Mouse (Mus musculus) liver, embryonic 14.5 days (tissue): ENCODE results near the gene Ddx31. TPM values are rescaled to one million over a fixed set of nuclear protein-coding genes. Genes with fewer than 3 reads are reported as not detected.

ENCODE experiments used
- ATAC-seq: fragments of 200-750 bp; cut with Nextera tagmentation; 2 replicates; pipeline ENCODE4 v1.8.0; 2017; ENCODE audit warnings: moderate number of reproducible peaks, mild to moderate bottlenecking, moderate library complexity; ENCODE audit not compliant: insufficient read depth
- DNase-seq, 3 experiments: peaks; one replicate each; pipeline ENCODE4 v3.0.0-alpha.2; 2012 to 2013; ENCODE audit warnings: low read depth in 3 of 3, low spot score in 3 of 3
- H3K27ac ChIP-seq: fragments of 300-500 bp; sonication (generic); 2 replicates; pipeline ENCODE4 v1.5.1; 2014; ENCODE audit warnings: moderate library complexity, mild to moderate bottlenecking, control low read depth, inconsistent platforms
- H3K27me3 ChIP-seq: fragments of 300-500 bp; sonication (generic); 2 replicates; pipeline ENCODE4 v1.6.1; 2014; ENCODE audit warnings: mild to moderate bottlenecking, low read length, moderate library complexity; ENCODE audit not compliant: control insufficient read depth, insufficient read depth
- H3K36me3 ChIP-seq: fragments of 300-500 bp; sonication (generic); replicated peaks from 2 replicates; pipeline ENCODE4 v1.6.1; 2014; ENCODE audit warnings: low read depth; ENCODE audit not compliant: control insufficient read depth, insufficient read depth
- H3K4me1 ChIP-seq, 2 experiments: fragments of 200-500 bp in 1 of 2; fragments of 300-500 bp in 1 of 2; sonication (generic) in 1 of 2; replicated peaks; 2 replicates each; pipeline ENCODE4 v1.6.1; 2012 to 2014; ENCODE audit warnings: antibody characterized with exemption in 1 of 2, inconsistent platforms in 1 of 2, low read length in 1 of 2; ENCODE audit not compliant: control insufficient read depth in 2 of 2, insufficient read depth in 2 of 2
- H3K4me2 ChIP-seq: fragments of 300-500 bp; sonication (generic); 2 replicates; pipeline ENCODE4 v1.6.1; 2014; ENCODE audit warnings: low read depth, mild to moderate bottlenecking, control low read depth, moderate library complexity
- H3K4me3 ChIP-seq, 2 experiments: fragments of 200-500 bp in 1 of 2; fragments of 300-500 bp in 1 of 2; sonication (generic) in 1 of 2; 2 replicates each; pipeline ENCODE4 v1.5.1; 2012 to 2014; ENCODE audit warnings: low read depth in 2 of 2, low read length in 2 of 2, mild to moderate bottlenecking in 2 of 2, control low read depth in 1 of 2, inconsistent platforms in 1 of 2, moderate library complexity in 1 of 2; ENCODE audit not compliant: insufficient read depth in 1 of 2
- H3K9ac ChIP-seq: fragments of 300-500 bp; sonication (generic); replicated peaks from 2 replicates; pipeline ENCODE4 v1.6.1; 2014; ENCODE audit warnings: mild to moderate bottlenecking, control low read depth, moderate library complexity
- H3K9me3 ChIP-seq: fragments of 300-500 bp; sonication (generic); 2 replicates; pipeline ENCODE4 v1.6.1; 2016; ENCODE audit warnings: low read length, mixed read lengths; ENCODE audit not compliant: control insufficient read depth
- CTCF ChIP-seq: IDR thresholded peaks from 2 replicates; pipeline ENCODE4 v1.5.1; 2016; ENCODE audit warnings: antibody characterized with exemption, low read depth, control low read depth
- EP300 ChIP-seq: IDR thresholded peaks from 2 replicates; pipeline ENCODE4 v1.6.1; 2016; ENCODE audit warnings: antibody characterized with exemption, low read depth
- WGBS: fragments of 180-500 bp; shearing (Covaris S2); extraction: QIAGEN DNeasy Blood & Tissue Kit; methylation state at CpG from one replicate; pipeline ENCODE4 v1.1.7; 2014; ENCODE audit not compliant: insufficient replicate concordance; 5-methylcytosine and 5-hydroxymethylcytosine counted together
- polyA plus RNA-seq, 2 experiments: library from polyadenylated mRNA; depleted of rRNA in 1 of 2; stranded (reverse) in 1 of 2; unstranded in 1 of 2; fragments of >200 nt; fragmentation: Nextera tagmentation in 1 of 2; extraction: Ambion mirVana in 1 of 2; gene quantifications; 2 replicates each; pipeline versions ENCODE4 v1.2.1 to v1.2.3; 2012 to 2014

The Ddx31 gene
- polyA plus RNA-seq, 2 experiments = 3.5 to 5.0 TPM

DNA sequence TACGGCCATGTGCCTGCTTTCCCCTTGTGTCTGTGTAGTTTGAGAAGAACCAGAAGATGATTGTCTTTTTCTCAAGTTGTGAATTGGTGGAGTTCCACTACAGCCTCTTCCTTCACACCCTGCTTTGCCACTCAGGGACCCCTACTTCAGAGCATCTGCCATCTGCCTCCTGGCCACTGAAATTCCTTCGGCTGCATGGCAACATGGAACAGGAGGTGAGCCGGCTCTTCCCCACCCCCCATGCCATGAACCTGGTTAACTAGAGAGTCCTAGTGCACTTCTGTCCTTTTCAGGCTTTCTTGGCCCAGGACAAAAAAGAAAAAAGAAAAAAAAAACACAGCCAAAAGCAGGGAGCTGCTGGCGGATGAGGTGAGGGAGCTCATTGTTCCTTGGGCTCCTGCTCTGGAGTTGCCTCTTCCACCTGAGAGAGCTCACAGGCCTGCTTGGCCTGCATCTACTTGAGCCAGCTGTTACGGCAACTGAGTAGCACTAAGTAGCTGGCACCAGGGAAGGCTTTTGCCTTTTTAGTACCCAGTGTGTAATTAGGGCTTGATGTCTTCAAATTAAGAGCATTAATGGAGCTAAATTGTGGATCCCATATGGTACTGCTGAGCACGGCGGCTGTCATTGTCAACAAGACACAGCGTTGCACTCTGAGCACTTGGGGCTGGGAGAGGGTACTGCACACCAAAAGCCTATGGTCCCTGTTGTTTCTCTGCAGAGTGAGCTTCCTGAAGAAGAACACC is 20.6 kb downstream of the Ddx31 start:
- Histone ChIP-seq H3K9ac (no peak overlapping the region), H3K4me3 (no peak overlapping the region), H3K27ac (no peak overlapping the region), H3K27me3 (no peaks in the 10 kb centered on the region), H3K36me3 (peaks cover 11% of the 10 kb centered on the region), H3K4me1 (no peaks in the 10 kb centered on the region), H3K4me2 (no peak overlapping the region), H3K9me3 (no peaks in the 10 kb centered on the region)
- ATAC-seq = no peak
- TF ChIP-seq EP300 (no peak), CTCF (no peak)
- WGBS = 81% methylated on average over 8 of the region's 8 CpGs
- no peak for DNase-seq

DNA sequence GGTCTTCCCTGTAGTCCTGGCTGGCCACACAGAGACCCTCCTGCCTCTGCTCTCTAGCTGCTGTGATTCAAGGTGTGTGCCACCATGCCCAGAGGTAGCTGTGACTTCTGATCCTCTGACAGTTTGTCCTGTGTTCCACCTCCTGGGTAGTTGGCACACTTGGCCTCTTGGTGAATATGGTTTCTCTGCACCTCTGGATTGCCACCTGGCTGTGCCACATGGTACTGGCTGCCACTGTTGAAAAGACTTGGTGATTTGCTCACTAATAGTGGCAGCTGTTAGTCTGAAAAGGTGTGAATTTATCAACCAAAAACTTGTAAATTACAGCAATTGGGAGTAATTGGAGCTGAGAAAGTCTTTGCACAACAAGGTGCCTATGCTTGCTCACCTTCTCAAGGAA is 23.7 kb downstream of the Ddx31 start:
- ATAC-seq (no peak), DNase-seq (no peak)
- TF ChIP-seq CTCF (0 out of 2 replicates have a peak, but pooled peaks have one; percentile 12), EP300 (no peak)
- Histone ChIP-seq H3K4me1 (no peaks in the 10 kb centered on the region), H3K9me3 (no peaks in the 10 kb centered on the region), H3K9ac (no peak overlapping the region), H3K27ac (no peak overlapping the region), H3K36me3 (peaks cover 11% of the 10 kb centered on the region; the same call in 1 of the 2 replicates), H3K27me3 (no peaks in the 10 kb centered on the region), H3K4me2 (no peak overlapping the region), H3K4me3 (no peak overlapping the region)

DNA sequence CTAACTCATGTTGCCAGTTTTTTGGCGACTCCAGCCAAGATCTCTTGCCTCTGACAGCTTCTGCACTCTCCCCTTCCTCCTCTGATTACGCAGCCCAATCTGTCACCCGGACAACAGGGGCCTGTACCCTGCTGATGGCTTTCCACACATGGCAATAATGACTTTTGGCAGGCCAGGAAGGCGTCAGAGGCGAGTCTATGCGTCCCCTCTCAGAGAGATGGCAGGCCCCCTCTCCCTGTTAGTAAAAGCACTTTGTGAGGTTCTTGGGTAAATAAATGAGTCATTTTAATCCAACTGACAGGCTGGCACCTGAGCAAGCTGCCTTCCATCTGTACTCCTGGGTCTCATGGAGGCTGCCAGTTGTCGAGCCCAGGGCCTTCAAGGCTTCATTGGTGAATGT is 27.3 kb downstream of the Ddx31 start:
- DNase-seq (no peak), ATAC-seq (no peak)
- Histone ChIP-seq H3K36me3 (peaks cover 3% of the 10 kb centered on the region; the same call in 1 of the 2 replicates), H3K4me3 (no peak overlapping the region), H3K4me2 (no peak overlapping the region), H3K27ac (no peak overlapping the region), H3K4me1 (no peaks in the 10 kb centered on the region), H3K9ac (no peak overlapping the region), H3K9me3 (no peaks in the 10 kb centered on the region), H3K27me3 (no peaks in the 10 kb centered on the region)
- TF ChIP-seq CTCF (no peak), EP300 (no peak)
- WGBS = 78% methylated on average over 7 of the region's 7 CpGs

DNA sequence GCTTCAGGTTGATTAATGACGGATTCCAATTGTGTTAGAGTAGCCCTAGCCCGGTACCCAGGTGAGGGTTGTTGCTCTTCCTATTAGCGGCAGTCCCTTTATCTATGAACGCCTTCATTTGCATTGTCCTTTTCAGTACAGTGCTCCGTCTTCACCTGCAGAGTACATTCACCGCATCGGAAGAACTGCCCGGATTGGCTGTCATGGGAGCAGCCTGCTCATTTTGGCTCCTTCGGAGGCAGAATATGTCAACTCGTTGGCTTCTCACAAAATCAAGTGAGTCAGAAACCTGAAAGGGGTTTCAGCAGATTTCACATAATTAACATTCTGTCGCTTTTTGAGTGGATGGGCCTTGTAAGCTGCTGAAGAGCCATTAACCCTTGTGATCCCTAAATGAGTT is 35.3 kb downstream of the Ddx31 start:
- no peak for ATAC-seq
- H3K9me3 ChIP-seq = no peaks in the 10 kb centered on the region
- H3K4me1 ChIP-seq = no peaks in the 10 kb centered on the region
- no peak overlapping the region for H3K4me3 ChIP-seq
- H3K4me2 ChIP-seq = no peak overlapping the region
- no peak for TF ChIP-seq CTCF
- TF ChIP-seq EP300 = no peak
- DNase-seq = no peak
- no peaks in the 10 kb centered on the region for H3K27me3 ChIP-seq
- WGBS = 79% methylated on average over 11 of the region's 11 CpGs
- H3K36me3 ChIP-seq = no peaks in the 10 kb centered on the region; the same call in none of the 2 replicates
- H3K9ac ChIP-seq = no peak overlapping the region
- H3K27ac ChIP-seq = no peak overlapping the region

DNA sequence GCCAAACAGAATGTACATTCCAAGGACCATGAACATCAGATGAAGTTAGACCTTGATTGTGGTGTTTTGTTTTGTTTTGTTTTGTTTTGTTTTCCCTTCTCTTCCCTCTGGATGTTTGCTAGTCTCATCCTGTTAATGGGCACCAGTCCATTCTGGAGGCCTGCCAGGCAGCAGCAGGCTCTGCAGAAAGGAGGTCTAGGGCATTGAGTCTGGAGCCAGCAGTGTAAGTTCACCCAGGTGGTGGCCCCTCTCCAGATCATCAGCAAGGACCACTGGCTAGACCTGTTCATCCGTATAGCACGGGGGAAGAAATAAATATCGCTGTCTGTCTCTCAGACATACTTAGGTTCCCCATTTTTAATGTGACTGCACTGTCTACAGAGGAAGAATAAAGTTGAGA is 41.1 kb downstream of the Ddx31 start:
- 80% methylated on average over 3 of the region's 3 CpGs for WGBS
- Histone ChIP-seq H3K4me3 (no peak overlapping the region), H3K27ac (no peak overlapping the region), H3K9me3 (no peaks in the 10 kb centered on the region), H3K27me3 (no peaks in the 10 kb centered on the region), H3K4me2 (no peak overlapping the region), H3K36me3 (peaks cover 4% of the 10 kb centered on the region), H3K9ac (no peak overlapping the region), H3K4me1 (0 out of 4 replicates have a peak, but pooled peaks cover 0 to 2% of the 10 kb centered on the region in 2 experiments)
- TF ChIP-seq CTCF = no peak
- TF ChIP-seq EP300 = no peak
- DNase-seq = no peak
- ATAC-seq = no peak
